Mouse (Mus musculus): Measurements from ENCODE around the gene Rbfox3. TPM values are rescaled to one million over a fixed set of nuclear protein-coding genes. Genes with fewer than 3 reads are reported as not detected.

Rbfox3 gene
- polyA plus RNA-seq, 1 experiment = 0.51 TPM

DNA sequence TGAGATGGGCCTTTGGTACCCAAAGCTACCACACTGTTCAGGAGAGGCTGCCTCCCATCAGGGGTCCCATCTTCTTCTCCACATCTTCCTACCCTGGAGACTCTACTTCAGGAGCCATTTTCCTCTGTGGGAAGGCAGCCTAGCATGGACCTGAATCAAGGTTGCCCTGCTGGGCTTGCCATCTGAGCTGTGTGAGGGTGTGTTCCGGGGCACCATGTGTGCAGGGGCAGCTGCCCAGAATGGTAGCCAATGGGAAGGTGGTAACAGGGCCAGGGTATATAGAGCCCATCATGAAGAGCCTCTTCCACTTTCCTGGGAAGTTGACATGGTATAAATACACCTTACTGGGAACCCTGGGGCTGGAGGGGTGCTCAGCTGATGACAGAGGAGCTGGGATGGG is 281.7 kb downstream of the Rbfox3 start:
- H3K4me1 ChIP-seq (ENCODE audit: control insufficient read depth, insufficient read depth, insufficient read length) = no peaks in the 10 kb centered on the region
- 95% methylated on average over 1 of the region's 1 CpGs for WGBS
- no peak for DNase-seq (ENCODE audit: low read depth in 1 of 2, low spot score in 2 of 2)
- H3K4me3 ChIP-seq (ENCODE audit: extremely low read depth, insufficient read depth, insufficient read length) = no peak overlapping the region
- no peaks in the 10 kb centered on the region for H3K27me3 ChIP-seq (ENCODE audit: control insufficient read depth, insufficient read depth, low read length)
- TF ChIP-seq POLR2A (IDR thresholded peaks at IDR 0.05; ENCODE audit: low read depth, low read length) (no peak), CTCF (IDR thresholded peaks at IDR 0.05; ENCODE audit: extremely low read depth, insufficient read depth, insufficient read length, insufficient replicate concordance) (no peak)
- no peaks in the 10 kb centered on the region for H3K36me3 ChIP-seq (ENCODE audit: control insufficient read depth, insufficient read depth, low read length)
- no peak overlapping the region for H3K27ac ChIP-seq (ENCODE audit: insufficient read depth, low read length)

DNA sequence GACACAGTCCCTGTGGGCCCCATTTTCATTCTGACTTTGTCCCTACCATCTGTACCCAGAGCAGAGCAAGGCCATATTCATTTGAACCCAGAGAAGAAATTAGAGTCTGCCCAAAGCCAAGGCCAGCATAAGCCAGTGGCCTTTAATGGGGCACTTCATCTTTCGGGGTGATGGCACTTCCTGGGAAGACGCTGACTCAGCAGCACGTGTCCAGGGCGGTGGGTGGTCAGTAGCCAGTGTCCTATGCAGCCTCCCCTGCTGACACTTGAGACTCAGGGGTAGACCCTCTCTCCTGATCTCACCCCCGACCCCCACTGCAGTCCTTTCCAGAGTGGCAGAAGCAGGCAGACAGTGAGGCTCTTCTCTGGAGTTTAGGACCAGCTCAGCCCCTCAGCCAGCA is 283.9 kb downstream of the Rbfox3 start:
- no peaks in the 10 kb centered on the region for H3K4me1 ChIP-seq (ENCODE audit: control insufficient read depth, insufficient read depth, insufficient read length)
- no peak overlapping the region for H3K27ac ChIP-seq (ENCODE audit: insufficient read depth, low read length)
- DNase-seq (ENCODE audit: low read depth in 1 of 2, low spot score in 2 of 2) = no peak
- 70% methylated on average over 5 of the region's 5 CpGs for WGBS
- TF ChIP-seq POLR2A (IDR thresholded peaks at IDR 0.05; ENCODE audit: low read depth, low read length) = no peak
- H3K36me3 ChIP-seq (ENCODE audit: control insufficient read depth, insufficient read depth, low read length) = no peaks in the 10 kb centered on the region
- no peaks in the 10 kb centered on the region for H3K27me3 ChIP-seq (ENCODE audit: control insufficient read depth, insufficient read depth, low read length)
- H3K4me3 ChIP-seq (ENCODE audit: extremely low read depth, insufficient read depth, insufficient read length) = no peak overlapping the region

- no peak for DNase-seq (ENCODE audit: low read depth in 1 of 2, low spot score in 2 of 2)
- Histone ChIP-seq H3K27me3 (ENCODE audit: control insufficient read depth, insufficient read depth, low read length) (no peaks in the 10 kb centered on the region), H3K36me3 (ENCODE audit: control insufficient read depth, insufficient read depth, low read length) (no peaks in the 10 kb centered on the region), H3K4me1 (ENCODE audit: control insufficient read depth, insufficient read depth, insufficient read length) (no peaks in the 10 kb centered on the region), H3K4me3 (ENCODE audit: extremely low read depth, insufficient read depth, insufficient read length) (no peak overlapping the region), H3K27ac (ENCODE audit: insufficient read depth, low read length) (no peak overlapping the region)
- 91% methylated on average over 4 of the region's 4 CpGs for WGBS
- TF ChIP-seq POLR2A (IDR thresholded peaks at IDR 0.05; ENCODE audit: low read depth, low read length) (no peak), CTCF (IDR thresholded peaks at IDR 0.05; ENCODE audit: extremely low read depth, insufficient read depth, insufficient read length, insufficient replicate concordance) (no peak)
Measured at GRCm38 (mm10) chr11:118620869-118621268, 290.5 kb downstream of the Rbfox3 start.

- no peak for TF ChIP-seq CTCF (IDR thresholded peaks at IDR 0.05; ENCODE audit: extremely low read depth, insufficient read depth, insufficient read length, insufficient replicate concordance)
- TF ChIP-seq POLR2A (IDR thresholded peaks at IDR 0.05; ENCODE audit: low read depth, low read length) = no peak
- Histone ChIP-seq H3K4me1 (ENCODE audit: control insufficient read depth, insufficient read depth, insufficient read length) (no peaks in the 10 kb centered on the region), H3K27ac (ENCODE audit: insufficient read depth, low read length) (no peak overlapping the region), H3K27me3 (ENCODE audit: control insufficient read depth, insufficient read depth, low read length) (no peaks in the 10 kb centered on the region), H3K4me3 (ENCODE audit: extremely low read depth, insufficient read depth, insufficient read length) (no peak overlapping the region), H3K36me3 (ENCODE audit: control insufficient read depth, insufficient read depth, low read length) (no peaks in the 10 kb centered on the region)
- DNase-seq (ENCODE audit: low read depth in 1 of 2, low spot score in 2 of 2) = no peak
- WGBS = 85% methylated on average over 4 of the region's 4 CpGs
Measured at GRCm38 (mm10) chr11:118614126-118614525, 297.3 kb downstream of the Rbfox3 start.

- H3K27me3 ChIP-seq (ENCODE audit: control insufficient read depth, insufficient read depth, low read length) = no peaks in the 10 kb centered on the region
- H3K4me1 ChIP-seq (ENCODE audit: control insufficient read depth, insufficient read depth, insufficient read length) = no peaks in the 10 kb centered on the region
- DNase-seq (ENCODE audit: low read depth in 1 of 2, low spot score in 2 of 2) = no peak
- WGBS = 3% methylated on average over 12 of the region's 14 CpGs
- no peak for TF ChIP-seq CTCF (IDR thresholded peaks at IDR 0.05; ENCODE audit: extremely low read depth, insufficient read depth, insufficient read length, insufficient replicate concordance)
- TF ChIP-seq POLR2A (IDR thresholded peaks at IDR 0.05; ENCODE audit: low read depth, low read length) = no peak
- no peak overlapping the region for H3K4me3 ChIP-seq (ENCODE audit: extremely low read depth, insufficient read depth, insufficient read length)
- H3K36me3 ChIP-seq (ENCODE audit: control insufficient read depth, insufficient read depth, low read length) = no peaks in the 10 kb centered on the region
- no peak overlapping the region for H3K27ac ChIP-seq (ENCODE audit: insufficient read depth, low read length)
Measured at GRCm38 (mm10) chr11:118610128-118610527, 301.3 kb downstream of the Rbfox3 start.

DNA sequence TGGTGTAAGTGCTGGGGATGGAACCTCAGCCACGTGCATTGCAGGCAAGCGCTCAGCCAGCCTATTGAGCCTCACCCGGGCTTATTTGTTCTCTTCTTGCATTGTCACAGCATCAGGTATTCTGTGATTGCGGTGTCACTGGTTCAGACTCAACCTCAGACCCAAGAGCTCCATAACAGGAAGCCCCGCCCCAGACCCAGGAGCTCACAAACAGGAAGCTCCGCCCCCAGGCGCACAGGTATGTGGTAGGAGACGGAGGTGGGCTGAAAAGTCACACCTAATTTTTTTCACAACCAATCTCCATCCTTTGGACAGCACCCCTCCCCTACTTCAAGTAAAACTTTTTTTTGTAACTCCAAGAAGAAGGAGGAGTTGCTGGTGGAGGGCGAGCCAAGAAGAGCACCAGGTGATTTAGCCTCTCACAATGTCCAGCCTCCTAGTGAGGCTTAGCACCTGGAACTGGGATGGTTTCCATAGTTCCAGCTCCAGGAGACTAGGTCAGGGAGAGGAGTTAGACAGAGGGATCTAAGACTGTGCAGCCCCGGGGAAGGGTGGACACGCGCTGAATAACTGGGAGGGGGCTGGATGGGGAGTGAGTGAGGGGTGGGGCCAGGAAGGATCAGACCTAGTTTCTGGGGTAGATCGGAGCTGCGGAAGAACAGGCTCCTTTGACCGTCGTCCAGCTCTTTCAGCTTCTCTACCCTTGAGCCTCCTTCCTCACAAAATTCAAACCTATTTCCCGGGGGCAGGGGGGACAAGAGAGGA is 302.0 kb downstream of the Rbfox3 start:
- TF ChIP-seq CTCF (IDR thresholded peaks at IDR 0.05; ENCODE audit: extremely low read depth, insufficient read depth, insufficient read length, insufficient replicate concordance) (no peak), POLR2A (IDR thresholded peaks at IDR 0.05; ENCODE audit: low read depth, low read length) (no peak)
- DNase-seq (ENCODE audit: low read depth in 1 of 2, low spot score in 2 of 2) = no peak
- no peaks in the 10 kb centered on the region for H3K4me1 ChIP-seq (ENCODE audit: control insufficient read depth, insufficient read depth, insufficient read length)
- no peaks in the 10 kb centered on the region for H3K27me3 ChIP-seq (ENCODE audit: control insufficient read depth, insufficient read depth, low read length)
- H3K4me3 ChIP-seq (ENCODE audit: extremely low read depth, insufficient read depth, insufficient read length) = no peak overlapping the region
- 10% methylated on average over 17 of the region's 17 CpGs for WGBS
- no peaks in the 10 kb centered on the region for H3K36me3 ChIP-seq (ENCODE audit: control insufficient read depth, insufficient read depth, low read length)
- no peak overlapping the region for H3K27ac ChIP-seq (ENCODE audit: insufficient read depth, low read length)

DNA sequence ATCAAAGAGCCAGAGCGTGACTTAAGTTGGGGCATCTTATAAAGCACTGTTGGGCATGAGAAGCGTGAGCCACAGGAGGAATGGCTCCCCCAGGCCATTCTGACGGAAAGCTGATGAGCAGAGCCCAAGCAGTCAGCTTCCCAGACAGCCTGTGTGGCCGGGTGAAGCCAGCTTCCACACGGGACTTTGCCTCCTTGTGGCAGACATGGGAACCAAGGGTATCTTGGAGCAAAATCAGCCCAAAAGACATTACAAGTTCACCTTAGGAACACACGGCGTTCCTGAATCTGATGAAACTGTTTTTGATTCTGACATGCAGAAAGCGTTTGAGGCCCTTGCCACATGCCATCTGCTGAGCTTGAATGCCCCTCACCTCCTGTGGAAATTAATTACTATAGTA is 303.5 kb downstream of the Rbfox3 start:
- no peak for DNase-seq (ENCODE audit: low read depth in 1 of 2, low spot score in 2 of 2)
- Histone ChIP-seq H3K27ac (ENCODE audit: insufficient read depth, low read length) (no peak overlapping the region), H3K36me3 (ENCODE audit: control insufficient read depth, insufficient read depth, low read length) (no peaks in the 10 kb centered on the region), H3K4me1 (ENCODE audit: control insufficient read depth, insufficient read depth, insufficient read length) (no peaks in the 10 kb centered on the region), H3K4me3 (ENCODE audit: extremely low read depth, insufficient read depth, insufficient read length) (no peak overlapping the region), H3K27me3 (ENCODE audit: control insufficient read depth, insufficient read depth, low read length) (no peaks in the 10 kb centered on the region)
- no peak for TF ChIP-seq CTCF (IDR thresholded peaks at IDR 0.05; ENCODE audit: extremely low read depth, insufficient read depth, insufficient read length, insufficient replicate concordance)
- no peak for TF ChIP-seq POLR2A (IDR thresholded peaks at IDR 0.05; ENCODE audit: low read depth, low read length)
- 61% methylated on average over 8 of the region's 8 CpGs for WGBS
